Mouse (Mus musculus) splenic B cell, adult 2 months (primary cell): Measurements from ENCODE around the gene Samd1.

ENCODE experiments used
- DNase-seq: peaks from one replicate; pipeline ENCODE4 v3.0.0-alpha.2; 2011; ENCODE audit warnings: low read depth, low spot score
- H3K27me3 ChIP-seq: 2 replicates; pipeline ENCODE4 v1.6.1; 2012; ENCODE audit warnings: mild to moderate bottlenecking, low read length, moderate library complexity, mixed read lengths; ENCODE audit not compliant: control insufficient read depth, poor library complexity, insufficient read depth, severe bottlenecking
- H3K36me3 ChIP-seq: 2 replicates; pipeline ENCODE4 v1.6.1; 2012; ENCODE audit warnings: mild to moderate bottlenecking, low read length, moderate library complexity, mixed read lengths; ENCODE audit not compliant: control insufficient read depth, poor library complexity, insufficient read depth, severe bottlenecking

The Samd1 gene

DNA sequence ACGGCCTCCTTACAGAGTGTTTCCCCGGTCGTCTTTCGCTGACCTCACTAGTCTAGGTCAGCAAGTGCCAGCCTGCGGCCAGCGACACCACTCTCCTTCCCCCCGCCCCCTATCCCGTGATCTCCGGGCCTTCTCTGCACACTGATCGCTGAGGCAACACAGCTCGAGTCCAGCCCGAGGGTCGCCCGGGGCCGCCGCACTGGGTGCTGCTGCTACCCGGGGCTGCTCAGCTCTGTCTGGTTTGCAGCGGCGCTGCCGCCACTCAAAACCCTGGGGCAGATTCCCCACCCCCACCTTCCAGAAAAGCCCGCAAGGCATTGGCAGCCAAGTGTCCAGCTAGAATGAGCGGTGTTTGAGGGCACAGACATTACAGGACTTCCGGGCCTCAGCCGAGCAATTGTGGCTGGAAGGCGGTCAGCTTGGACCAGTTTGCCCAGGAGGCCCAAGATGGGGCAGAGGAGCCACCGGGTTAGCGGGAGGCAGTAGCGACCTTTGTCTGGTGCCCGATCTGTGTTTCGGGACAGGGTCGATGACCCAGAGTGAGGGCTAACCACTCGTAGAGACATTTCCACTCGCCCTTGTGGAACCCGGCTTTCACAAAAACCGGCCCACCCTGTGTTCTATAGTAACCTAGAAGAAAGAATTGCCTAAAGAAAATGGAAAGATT lies 15.2 kb downstream of the Samd1 start:
- Histone ChIP-seq H3K27me3 (no peaks in the 10 kb centered on the region), H3K36me3 (no peaks in the 10 kb centered on the region)
- DNase-seq, result peak; percentile 26

- H3K27me3 ChIP-seq, result no peaks in the 10 kb centered on the region
- DNase-seq, result no peak
- no peaks in the 10 kb centered on the region for H3K36me3 ChIP-seq
Measured at GRCm38 (mm10) chr8:84015833-84016232, 18.4 kb downstream of the Samd1 start.

DNA sequence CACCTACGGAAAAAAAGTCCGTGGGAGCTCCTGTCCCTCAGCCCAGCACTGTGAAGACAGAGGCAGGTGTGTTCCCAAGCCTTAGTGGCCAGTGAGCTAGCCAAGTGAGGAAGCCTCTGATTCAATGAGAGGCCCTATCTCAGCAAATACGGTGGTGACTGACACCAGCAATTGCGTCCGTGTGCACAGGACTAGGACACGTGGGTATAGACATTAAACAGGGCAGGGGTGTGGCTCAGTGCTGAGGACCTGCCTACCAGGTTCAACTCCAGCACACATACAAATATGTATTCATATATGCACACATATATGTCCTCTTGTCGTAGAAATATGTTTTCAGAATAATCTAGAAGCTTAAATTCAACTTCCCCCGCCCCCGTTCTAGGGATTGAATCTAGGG lies 22.3 kb downstream of the Samd1 start:
- Histone ChIP-seq H3K36me3 (no peaks in the 10 kb centered on the region), H3K27me3 (no peaks in the 10 kb centered on the region)
- DNase-seq, result no peak

DNA sequence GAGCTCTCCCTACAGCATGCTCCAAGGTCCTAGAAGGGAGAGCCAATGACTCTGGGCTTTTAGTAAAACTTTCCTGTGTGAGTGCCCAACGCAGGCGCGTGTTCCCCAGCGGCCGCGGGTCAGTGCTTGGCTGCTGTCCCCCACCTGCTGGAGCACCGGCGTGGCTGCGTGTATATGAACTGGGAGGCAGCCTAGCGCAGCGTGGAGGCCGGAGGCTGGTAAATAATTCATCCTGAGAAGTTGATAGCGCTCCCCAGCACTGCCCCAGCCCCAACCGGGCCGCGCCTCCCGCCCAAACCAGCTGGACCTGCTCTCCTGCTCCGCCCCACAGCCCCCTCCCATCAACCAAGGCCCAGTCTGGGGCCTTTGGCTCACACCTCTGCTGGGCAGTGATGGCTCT lies 23.6 kb downstream of the Samd1 start, which contains the start of gene Palm3:
Gene Palm3, plus strand, starts transcription at position 376 of the 400 bp plus-strand sequence.
- no peaks in the 10 kb centered on the region for H3K36me3 ChIP-seq
- DNase-seq, result no peak
- no peaks in the 10 kb centered on the region; the same call in 1 of the 2 replicates for H3K27me3 ChIP-seq

DNA sequence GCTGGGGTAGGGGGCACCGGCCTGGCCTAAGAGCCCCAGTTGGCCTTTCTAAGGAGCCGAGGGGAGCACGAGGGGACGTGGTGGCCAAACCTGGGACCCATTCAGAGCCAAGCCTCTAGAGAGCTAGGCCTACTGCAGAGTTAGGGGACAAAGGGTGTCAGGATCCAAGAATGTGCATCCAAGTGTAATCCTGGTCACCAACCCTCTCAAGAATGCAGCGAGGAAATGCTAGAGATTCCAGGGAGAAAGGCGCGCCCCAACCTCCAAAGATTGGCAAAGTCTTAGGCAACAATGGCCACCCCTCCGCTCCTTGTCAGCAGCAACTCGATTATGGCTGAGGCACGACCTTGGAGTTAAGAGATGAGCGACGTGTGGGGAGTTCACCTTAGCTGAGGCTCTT lies 24.1 kb downstream of the Samd1 start:
- H3K36me3 ChIP-seq, result no peaks in the 10 kb centered on the region
- DNase-seq, result no peak

GRCm38 (mm10) chr8:84023085-84023484 lies 25.6 kb downstream of the Samd1 start:
- Histone ChIP-seq H3K27me3 (no peaks in the 10 kb centered on the region; the same call in 1 of the 2 replicates), H3K36me3 (no peaks in the 10 kb centered on the region)
- no peak for DNase-seq

More for the DNA sequence above, 24.1 kb downstream of the Samd1 start:
- no peaks in the 10 kb centered on the region; the same call in 1 of the 2 replicates for H3K27me3 ChIP-seq

DNA sequence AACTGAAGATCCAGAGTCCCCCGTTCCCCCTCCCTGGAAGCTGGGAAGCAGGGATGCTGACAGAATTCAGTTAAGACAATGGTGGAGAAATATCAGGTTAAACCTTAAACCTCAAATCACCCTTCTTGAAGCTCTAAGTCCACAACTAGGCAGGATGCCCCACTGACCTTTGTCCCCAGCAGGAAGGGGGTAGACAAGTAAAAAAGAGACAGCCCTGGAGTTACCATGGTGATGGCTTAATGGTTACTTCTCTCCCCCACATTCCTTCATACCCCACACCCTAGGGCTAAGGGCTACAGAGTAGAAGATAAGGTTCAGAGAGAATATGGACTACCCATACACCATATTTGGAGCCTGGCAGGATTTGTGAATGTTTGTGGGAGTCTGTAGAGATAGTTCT lies 26.2 kb downstream of the Samd1 start:
- Histone ChIP-seq H3K36me3 (no peaks in the 10 kb centered on the region), H3K27me3 (no peaks in the 10 kb centered on the region; the same call in 1 of the 2 replicates)
- no peak for DNase-seq

GRCm38 (mm10) chr8:84024171-84024570 lies 26.7 kb downstream of the Samd1 start:
- no peaks in the 10 kb centered on the region; the same call in 1 of the 2 replicates for H3K27me3 ChIP-seq
- H3K36me3 ChIP-seq, result no peaks in the 10 kb centered on the region
- peak; percentile 68 for DNase-seq

DNA sequence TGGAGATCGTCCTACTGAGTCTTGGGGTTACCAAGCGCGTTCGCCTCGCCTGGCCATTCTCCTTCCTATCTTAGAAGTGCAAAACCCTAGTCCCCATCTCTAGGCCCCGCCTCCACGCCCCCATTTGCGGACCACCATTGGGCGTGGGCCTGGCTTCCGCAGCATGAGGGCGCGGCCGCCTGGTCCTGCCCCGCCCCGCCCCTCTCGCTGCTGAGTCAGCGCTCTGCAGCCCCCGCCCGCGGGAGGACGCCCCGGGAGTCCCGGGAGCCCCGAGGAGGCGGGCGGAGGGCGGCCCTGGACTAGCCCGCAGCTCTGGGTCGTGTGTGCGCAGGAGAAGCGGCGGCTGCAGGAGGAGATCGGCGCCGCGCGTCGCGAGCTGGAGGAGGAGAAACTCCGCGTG lies 28.4 kb downstream of the Samd1 start:
- peak; percentile 35 for DNase-seq
- Histone ChIP-seq H3K36me3 (peaks cover under 1% of the 10 kb centered on the region; the same call in 1 of the 2 replicates), H3K27me3 (no peaks in the 10 kb centered on the region; the same call in 1 of the 2 replicates)

- peaks cover 2% of the 10 kb centered on the region for H3K36me3 ChIP-seq
- H3K27me3 ChIP-seq, result no peaks in the 10 kb centered on the region; the same call in 1 of the 2 replicates
- peak; percentile 79 for DNase-seq
Measured at GRCm38 (mm10) chr8:84027449-84027848, 30.0 kb downstream of the Samd1 start.

GRCm38 (mm10) chr8:84029272-84029671 lies 31.8 kb downstream of the Samd1 start:
- no peak for DNase-seq
- no peaks in the 10 kb centered on the region; the same call in 1 of the 2 replicates for H3K27me3 ChIP-seq
- peaks cover 5% of the 10 kb centered on the region for H3K36me3 ChIP-seq

GRCm38 (mm10) chr8:84032777-84033176 lies 35.3 kb downstream of the Samd1 start:
- Histone ChIP-seq H3K36me3 (peaks cover 12% of the 10 kb centered on the region), H3K27me3 (no peaks in the 10 kb centered on the region)
- DNase-seq, result no peak

- no peaks in the 10 kb centered on the region for H3K27me3 ChIP-seq
- H3K36me3 ChIP-seq, result peaks cover 13% of the 10 kb centered on the region
- no peak for DNase-seq
Measured at GRCm38 (mm10) chr8:84038015-84038414, 40.5 kb downstream of the Samd1 start.

DNA sequence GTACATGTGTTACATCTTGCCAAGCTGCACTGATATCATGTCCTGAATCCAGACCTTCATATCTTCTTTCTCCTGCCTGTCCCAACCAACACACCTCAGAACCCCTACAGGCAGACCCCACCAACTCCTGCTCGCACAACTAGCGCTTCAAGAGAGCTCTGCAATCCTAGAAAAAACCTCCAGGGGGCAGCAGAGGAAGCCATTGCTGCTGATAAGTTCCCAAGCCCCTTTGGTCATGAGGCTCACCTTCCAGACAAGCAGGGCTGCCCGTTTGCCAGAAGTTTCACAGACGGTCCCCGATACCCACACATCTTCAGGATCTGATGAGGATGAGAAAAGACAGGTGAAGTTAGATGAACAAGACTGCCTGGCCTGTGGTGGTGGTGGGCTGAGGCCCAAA lies 41.6 kb downstream of the Samd1 start:
- peak; percentile 88 for DNase-seq
- Histone ChIP-seq H3K27me3 (no peaks in the 10 kb centered on the region), H3K36me3 (peaks cover 13% of the 10 kb centered on the region)

GRCm38 (mm10) chr8:84042066-84042947 lies 44.8 kb downstream of the Samd1 start, which contains the start of gene Il27ra:
Gene Il27ra (minus strand): TSS chr8:84042589.
- Histone ChIP-seq H3K27me3 (no peaks in the 10 kb centered on the region), H3K36me3 (peaks cover 8% of the 10 kb centered on the region)
- peak; percentile 79 for DNase-seq
